Mouse (Mus musculus): ENCODE results near the gene Msi2. TPM values are rescaled to one million over a fixed set of nuclear protein-coding genes. Genes with fewer than 3 reads are reported as not detected.
A peak's percentile ranks its signal among the peaks of the same experiment; 100 is the strongest.

The Msi2 gene
- polyA plus RNA-seq, 3 experiments from 2014 or later: 23.6 to 30.8 (median 26.0) TPM

DNA sequence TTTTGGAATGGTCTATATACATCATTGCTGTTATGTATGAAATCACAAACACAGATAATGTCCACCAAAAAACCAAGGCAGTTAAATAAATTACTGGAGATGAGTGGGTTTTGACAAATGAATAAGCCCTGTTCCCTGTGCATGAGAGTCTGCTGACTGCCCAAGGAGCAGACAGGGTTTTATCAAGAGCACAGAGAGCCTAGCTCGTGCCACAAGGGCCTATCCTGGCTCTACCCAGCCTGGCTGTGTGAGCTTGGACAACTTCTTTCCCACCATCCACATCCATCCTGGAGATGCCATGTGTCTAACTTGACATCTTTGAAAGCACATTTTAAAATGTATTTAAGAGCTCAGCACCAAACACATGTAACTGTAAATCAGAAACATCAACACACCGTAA lies 132.4 kb downstream of the Msi2 start:
- ATAC-seq: no peak

DNA sequence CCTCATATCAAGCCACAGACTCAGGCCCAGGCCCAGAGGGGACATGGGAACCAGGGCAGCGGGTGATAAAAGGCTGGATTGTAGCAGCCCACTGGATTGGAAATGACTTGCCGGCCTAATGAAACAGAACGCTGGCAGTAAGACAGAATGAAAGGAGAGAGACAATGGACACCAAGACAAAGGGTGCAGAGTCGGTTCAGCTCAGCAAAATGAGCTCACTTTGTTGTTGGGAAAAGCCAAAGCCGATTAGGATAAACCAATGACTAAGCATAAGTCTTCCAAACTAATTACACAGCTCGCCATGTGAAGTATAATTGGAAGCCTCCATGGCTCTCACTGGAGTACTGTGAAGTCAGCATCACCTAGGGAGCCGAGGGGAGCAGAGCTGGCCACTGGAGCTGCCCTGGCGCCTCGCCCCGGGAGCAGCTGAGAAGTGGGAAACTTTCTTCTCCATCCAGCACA lies 133.1 kb downstream of the Msi2 start:
- ATAC-seq: no peak

DNA sequence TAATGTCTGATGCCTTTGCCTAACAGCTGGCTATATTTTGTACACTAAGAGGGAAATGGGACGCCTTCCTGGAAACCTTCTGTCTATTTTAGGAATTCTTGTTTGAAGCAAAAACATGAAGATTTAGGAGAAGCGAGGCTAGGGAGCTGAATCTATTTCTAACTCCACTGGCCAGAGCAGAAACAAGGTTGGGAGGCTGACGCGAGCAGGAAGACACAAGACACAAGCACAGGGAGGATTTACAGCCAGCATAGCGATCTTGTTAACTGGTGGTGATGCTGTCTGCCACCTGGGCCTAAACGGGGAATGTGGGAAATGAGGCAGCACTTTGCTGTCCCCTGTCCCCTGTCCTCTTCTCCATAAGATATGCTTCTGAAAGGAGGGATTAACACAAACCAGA lies 134.4 kb downstream of the Msi2 start:
- ATAC-seq: no peak

DNA sequence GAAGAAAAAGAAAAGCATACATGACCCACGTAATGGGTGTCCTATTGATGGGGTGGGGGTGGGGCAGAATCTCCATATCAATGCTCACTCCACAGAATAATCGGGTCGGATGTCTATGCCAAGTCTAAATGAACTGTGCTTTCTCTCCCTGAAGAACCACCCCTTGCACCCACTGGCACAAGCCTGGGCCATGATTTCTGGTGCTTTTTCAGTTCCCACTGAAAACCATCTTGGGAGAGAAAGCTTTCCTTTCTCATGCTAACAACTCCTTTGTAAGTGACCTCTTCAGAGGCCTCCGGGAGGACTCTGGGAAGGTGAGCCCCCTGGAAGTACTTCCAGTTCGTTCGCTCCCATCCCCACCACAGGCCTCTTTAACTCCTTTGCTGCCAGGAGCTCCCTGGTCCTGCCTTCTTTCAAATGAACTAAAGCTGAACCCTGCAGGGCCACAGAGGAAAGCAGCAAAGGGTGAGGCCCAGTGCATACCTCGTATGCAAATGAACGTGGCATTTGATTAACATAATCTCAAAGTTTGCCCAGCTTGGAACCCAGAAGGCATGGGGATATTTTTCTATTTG lies 135.0 kb downstream of the Msi2 start:
- no peak for ATAC-seq

- ATAC-seq: peak; percentile 53
These were observed 135.5 kb downstream of the Msi2 start for GRCm38 (mm10) chr11:88582781-88583180.

- ATAC-seq: no peak
These were observed 136.1 kb downstream of the Msi2 start for GRCm38 (mm10) chr11:88582021-88582707.

DNA sequence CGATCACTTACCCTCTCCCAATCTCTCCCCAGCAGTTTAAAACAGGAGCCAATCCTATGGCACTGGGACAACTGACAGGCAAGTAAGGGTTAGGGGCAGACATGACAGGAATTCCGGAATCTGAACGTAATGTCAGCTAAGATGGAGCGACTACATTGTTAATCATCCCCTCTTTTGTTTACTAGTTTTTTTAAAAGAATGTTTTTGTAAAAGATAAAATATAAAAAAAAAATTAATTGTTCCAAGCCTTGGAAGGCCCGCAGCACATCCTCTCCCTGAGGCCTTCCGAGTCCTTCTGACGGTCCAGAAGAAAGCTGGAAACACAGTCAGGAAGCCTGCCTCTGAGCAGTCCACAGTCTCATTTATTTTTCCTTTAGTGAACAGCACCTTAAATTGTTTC lies 136.9 kb downstream of the Msi2 start:
- no peak for ATAC-seq

- ATAC-seq: no peak
These were observed 139.6 kb downstream of the Msi2 start for GRCm38 (mm10) chr11:88578700-88579099.

- ATAC-seq: no peak
These were observed 141.2 kb downstream of the Msi2 start for GRCm38 (mm10) chr11:88577076-88577475.

GRCm38 (mm10) chr11:88576233-88576998 lies 141.9 kb downstream of the Msi2 start:
- peak; percentile 76 for ATAC-seq

DNA sequence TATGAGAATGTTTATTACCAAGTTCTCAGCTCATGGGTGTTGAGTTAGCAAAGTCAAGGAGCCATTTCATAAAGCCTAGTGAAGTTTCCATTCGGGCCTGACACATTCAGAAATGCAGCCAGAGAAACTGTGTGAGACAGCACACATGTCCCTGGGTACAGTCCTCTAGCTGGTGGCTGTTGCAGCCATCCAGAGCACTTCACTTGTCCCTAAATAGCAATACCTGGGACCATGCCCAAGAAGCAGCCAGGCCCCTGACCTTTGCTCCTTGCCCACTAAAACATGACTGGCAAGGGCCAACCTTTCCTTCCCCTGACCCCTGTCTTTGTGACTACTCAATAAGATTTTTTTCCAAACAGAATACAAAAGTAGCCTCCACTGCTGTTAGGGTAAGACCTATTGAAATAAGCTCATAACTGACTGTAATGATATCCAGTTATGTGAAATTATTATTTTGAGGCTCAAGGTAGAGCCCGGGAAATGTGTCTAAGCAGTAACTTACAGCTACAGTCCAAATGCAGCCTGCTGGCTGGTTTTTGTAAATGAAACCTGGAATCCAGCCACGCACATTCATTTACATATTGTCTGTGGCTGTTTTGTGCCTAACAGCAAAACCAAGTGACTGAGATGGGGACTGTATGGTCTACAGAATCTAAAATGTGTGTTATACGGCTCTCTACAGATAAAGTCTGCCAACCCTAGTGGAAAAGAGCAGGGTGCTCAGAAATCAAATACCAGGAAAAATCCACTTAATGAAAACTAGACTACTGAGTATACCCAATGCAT lies 143.5 kb downstream of the Msi2 start:
- ATAC-seq: no peak

GRCm38 (mm10) chr11:88573013-88573412 lies 145.3 kb downstream of the Msi2 start:
- ATAC-seq: no peak

DNA sequence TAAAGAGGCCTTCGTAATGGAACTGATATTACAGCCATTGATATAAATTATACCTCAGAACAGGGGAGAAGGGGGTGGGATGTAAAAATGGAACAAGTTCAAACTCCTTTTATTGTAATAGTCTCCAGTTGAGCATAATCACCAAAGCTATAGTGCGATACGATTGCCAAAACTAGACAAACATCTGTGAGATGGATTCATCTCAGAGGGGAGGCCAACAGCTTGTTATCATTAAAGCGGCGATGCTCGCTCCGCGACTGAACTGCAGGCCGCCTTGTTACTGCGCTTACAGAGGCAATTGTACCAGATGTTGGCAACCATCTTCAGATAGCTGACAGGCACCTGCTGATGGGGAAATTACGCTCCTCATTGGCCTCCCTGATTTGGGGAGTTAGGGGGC lies 145.9 kb downstream of the Msi2 start:
- ATAC-seq: no peak

DNA sequence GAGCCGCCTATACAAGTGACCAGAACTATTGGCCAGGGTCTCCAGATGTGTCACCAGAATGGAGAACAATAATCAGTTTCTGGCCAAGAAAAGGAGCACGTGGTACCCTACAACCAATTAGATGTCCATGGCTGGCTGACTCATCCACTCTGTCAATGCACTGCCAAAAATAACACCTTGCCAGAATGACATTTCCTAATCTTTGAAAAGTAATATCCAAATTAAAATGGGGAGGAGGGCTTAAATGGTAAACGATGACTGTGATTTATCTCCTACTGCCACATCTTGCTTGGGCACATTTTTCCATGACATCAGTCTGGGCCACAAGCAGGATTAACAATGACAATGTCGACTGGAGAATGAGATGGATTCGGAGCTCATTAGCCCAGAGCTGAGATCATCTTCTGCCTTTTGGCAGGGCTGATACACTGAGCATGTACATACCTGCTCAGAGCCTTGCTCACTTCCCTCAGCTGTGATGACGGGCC lies 147.6 kb downstream of the Msi2 start:
- no peak for ATAC-seq

- peak; percentile 78 for ATAC-seq
These were observed 151.4 kb downstream of the Msi2 start for GRCm38 (mm10) chr11:88566613-88567606.

GRCm38 (mm10) chr11:88564810-88565209 lies 153.5 kb downstream of the Msi2 start:
- ATAC-seq: no peak

DNA sequence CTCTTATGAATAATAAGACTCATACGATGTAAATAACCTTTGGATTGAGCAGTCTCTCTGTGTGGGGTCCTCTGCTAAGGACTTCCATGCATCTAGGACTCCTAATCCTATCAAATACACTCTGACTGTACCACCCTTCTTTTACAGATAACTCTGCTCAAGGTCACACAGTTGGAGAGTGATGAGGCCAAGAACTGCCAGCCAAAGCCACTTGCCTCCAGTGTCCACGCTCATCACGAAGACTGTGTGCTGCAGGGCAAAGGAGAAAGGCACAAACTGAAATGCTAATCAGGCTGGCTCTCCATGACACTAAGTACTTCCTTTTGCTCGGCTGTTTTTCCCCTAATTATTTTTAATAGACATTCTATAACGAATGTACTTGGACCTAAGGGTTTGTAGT lies 153.9 kb downstream of the Msi2 start:
- ATAC-seq: no peak

- no peak for ATAC-seq
These were observed 157.1 kb downstream of the Msi2 start for GRCm38 (mm10) chr11:88561191-88561590.

DNA sequence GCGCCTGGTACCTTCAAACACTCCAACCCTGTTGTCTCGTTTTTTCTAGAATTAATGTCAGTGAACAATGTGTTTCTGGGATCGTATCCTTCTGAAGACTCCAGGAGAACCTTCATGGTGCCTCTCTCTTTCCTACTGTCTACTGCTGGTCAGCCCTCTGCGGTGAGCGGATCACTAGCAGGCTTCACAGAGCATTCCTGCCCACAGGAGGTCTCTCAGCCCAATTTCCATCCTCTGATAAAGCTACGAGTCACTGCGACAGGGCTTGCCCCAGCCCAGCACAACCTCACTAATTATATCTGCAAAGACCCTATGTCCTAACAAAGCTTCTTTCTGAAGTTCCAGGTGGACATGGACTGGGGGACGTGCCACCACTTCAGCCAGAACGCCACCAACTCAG lies 157.7 kb downstream of the Msi2 start:
- ATAC-seq: no peak

DNA sequence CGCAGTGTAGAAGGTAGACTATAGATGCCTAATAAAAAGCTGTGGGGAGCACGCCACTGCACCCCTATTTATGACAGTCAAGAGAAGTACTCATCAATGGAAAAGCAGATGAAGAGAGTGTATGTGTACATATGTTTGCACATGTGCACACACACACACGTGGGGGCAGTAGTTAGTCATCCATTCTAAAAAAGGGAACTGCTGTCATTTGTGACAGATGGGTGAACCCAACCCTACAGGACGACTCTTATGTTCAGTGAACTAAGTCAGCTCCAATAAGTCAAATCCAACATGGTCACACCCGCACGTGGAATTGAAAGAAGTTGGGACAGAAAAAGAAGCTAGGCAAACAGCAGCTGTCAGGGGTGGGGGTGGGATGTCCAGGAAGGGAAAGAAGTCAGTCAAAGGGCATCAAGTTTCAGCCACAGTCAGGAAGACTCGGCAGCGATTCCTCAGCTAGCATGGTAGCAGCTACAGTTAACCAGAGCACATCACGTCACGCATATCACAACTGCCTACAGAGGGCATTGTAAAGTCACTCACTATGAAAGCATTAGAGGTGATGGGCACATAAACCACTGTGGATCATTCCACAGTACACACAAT lies 158.8 kb downstream of the Msi2 start:
- ATAC-seq: no peak

DNA sequence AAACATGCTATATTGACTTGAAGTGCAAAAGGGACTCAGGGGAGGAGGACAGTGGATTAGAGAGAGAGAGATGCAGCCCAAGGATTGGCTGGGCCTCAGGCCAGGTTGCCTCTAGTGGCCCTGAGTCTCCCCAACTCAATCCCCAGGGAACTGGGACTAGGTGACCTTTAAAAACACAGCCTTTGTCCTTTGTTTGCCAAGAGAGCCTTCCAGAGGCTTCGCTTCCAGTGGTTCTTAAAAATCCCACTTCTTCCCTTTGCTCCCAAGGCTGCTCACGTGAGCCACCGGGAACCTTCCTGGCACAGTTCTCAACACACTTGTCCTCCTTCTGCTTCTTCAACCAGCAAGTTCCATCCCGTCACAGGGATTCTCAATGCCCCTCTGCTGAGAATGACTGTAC lies 159.6 kb downstream of the Msi2 start:
- ATAC-seq: no peak
